Mouse (Mus musculus) B cell, adult 62 days (primary cell): ENCODE measurements around the gene Hspb8. TPM values are rescaled to one million over a fixed set of nuclear protein-coding genes. Genes with fewer than 3 reads are reported as not detected.

ENCODE experiments used
- total RNA-seq: library from RNA; stranded (reverse); gene quantifications from 4 replicates; pipeline ENCODE4 v1.2.4, GENCODE M21; 2023

Hspb8 gene
- total RNA-seq: not detected in 4 replicates

DNA sequence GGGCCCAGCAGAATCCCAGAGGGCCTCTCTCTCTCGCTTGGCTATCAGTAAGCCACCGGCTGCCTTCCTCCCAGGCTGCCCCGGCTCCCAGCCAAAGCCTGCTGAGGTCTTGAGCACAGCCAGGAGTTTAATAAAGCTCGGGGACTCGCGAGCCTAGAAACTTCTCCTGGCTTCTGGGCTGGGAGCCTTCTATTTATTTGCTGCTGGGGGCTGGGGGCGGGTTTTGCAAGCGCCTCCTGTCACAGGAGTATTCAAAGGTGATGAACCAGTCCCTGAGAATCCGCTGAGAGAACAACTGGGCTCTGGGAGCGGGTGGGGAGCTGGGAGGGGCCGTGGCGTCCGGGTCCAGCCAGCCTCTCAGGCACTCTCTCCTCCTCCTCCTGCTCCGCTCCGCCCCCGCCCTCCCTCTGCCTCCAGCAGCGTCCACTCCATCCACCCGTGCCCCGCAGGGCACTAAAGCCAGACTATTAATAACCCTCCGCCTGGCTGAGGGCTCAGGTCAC is at the start of gene Hspb8:
Gene Hspb8, minus strand, starts transcription at position 166 of the 503 bp plus-strand sequence.

Other genes with a start within 250 kb of the Hspb8 start
- not detected in 4 replicates for gene Ccdc60, start 133.9 kb downstream of the Hspb8 start, total RNA-seq
- gene Srrm4, start 169.0 kb upstream of the Hspb8 start, total RNA-seq: not detected in 4 replicates